Mouse (Mus musculus) T-cell, adult 66 days (primary cell): ENCODE measurements around the gene Defb19. TPM values are rescaled to one million over a fixed set of nuclear protein-coding genes. Genes with fewer than 3 reads are reported as not detected.

ENCODE experiments used
- total RNA-seq, 2 experiments: library from RNA; stranded (reverse); gene quantifications; 3 replicates in 1 of 2; 4 replicates in 1 of 2; pipeline ENCODE4 v1.2.4; 2023

Gene Defb19
- total RNA-seq = not detected

DNA sequence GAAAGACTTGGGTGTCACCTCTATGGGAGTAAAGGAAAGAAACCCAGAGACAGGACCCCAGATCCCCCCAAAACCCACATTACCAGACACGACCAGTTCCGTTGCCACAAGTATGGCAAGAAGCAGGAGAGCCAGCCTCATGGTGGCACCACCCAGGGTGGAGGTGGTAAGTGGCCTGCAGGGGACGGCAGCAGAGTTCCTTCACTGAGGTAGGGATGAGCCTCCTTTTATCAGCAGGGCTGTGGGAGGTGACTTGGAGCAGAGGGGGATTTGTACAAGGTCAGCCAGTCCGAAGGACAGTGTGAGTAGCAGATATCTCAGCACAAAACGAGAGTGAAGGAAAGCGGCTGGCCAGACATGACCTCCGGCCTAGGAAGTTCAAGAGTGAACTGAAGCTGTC is at the start of gene Defb19:
Gene Defb19 (minus strand): TSS at position 206 of the 400 bp plus-strand sequence.

DNA sequence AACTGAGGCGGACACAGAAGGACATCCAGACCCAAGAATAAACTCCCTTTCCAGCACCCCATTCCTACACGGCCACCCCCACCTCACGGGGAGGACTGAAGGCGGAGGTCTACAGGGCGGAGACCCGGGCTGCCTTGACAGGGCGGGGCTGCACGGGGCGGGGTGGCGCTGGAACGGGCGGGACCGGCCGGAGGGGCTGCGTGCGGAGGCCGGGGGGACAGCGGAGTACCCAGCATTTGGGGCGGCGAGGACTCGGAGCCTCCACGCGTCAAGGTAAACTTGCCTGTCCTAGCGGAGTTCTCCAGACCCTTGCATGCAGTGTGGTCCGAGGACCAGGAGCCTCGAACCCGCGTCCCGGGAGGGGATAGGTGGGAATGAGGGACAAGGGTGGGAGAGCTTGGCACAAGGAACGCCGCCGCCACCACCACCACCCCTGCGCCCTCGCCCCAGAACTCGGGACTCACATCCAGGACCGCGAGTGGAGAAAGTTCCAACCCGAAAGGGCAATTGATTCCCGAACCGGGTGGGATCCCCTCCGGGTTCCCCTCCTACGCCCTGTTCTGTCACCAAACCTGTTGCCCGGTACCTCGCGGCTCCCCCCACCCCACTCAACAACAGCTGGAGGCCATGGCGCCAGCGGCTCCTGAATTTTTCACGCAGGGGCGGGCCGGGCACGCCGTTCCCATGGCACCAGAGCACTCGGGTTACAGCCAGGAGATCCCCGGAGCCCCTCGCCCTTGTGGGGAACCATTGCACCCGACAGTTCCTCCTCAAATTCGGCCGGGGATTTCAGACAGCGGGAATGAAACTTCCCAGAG is 46.9 kb upstream of the Defb19 start, which contains the start of gene Rem1:
Gene Rem1 (plus strand): TSS at position 178 of the 818 bp plus-strand sequence.

DNA sequence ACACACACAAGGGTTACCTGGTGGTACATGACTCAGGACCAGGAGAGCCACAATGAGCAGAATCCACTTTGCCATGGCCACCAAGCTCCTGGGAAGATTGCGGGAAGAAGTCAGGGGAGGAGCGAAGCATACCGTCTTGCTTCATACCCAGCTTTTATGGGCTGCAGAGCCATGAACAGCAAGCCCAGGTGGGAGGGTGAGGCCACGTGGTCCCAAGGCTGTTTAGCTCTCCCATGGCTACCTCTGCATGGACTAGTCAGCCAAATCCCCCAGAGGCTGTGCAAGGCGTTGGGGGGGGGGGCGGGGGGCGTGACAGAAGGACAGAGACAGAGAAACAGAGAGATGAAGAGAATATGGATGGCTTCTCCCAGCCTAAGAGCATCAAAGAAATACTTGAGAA is 42.8 kb upstream of the Defb19 start, which contains the start of gene Defb25:
Gene Defb25 (minus strand): TSS at position 101 of the 400 bp plus-strand sequence.

DNA sequence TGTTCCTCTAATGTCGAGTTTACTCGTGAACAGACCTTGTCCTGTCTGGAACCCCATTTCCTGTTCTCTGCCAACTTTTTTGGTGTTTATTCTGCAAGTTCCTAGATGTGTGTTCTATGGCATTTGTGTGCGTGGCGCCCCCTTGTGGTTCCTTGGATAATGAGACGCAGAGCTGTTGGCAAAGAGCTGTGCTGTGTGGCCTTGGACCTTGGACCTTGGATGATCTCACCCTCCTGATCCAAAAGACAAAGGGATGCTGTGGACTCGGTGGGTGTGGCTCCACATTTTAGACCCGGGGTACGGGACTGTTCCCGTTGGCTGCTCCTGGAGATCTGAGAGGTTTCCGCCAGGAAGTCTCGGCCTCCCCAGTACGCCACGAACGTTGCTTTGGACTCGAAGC is 23.9 kb upstream of the Defb19 start, which contains the start of gene Defb36:
Gene Defb36 (plus strand): TSS at position 271 of the 400 bp plus-strand sequence.

DNA sequence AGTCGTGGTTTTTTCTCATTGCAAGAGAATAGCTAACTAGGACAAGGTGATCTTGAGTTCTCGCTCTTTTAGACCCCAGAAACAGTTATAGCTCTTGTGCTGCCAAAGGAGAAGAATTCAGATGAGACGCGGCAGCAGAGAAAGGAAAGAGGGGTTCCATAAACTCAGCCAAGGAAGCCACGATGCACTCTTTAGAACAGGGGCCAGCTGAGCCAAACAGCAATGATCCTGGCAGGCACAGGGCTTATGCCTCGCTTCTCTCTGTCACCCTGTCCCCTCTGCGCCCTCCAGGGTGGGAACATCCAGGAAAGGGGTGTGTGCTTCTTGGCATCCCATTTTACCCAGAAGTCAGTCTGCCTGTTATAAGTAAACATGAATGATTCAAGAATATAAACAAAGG is 19.2 kb upstream of the Defb19 start, which contains the start of gene Defb45:
Gene Defb45 (minus strand): TSS at position 101 of the 400 bp plus-strand sequence.

DNA sequence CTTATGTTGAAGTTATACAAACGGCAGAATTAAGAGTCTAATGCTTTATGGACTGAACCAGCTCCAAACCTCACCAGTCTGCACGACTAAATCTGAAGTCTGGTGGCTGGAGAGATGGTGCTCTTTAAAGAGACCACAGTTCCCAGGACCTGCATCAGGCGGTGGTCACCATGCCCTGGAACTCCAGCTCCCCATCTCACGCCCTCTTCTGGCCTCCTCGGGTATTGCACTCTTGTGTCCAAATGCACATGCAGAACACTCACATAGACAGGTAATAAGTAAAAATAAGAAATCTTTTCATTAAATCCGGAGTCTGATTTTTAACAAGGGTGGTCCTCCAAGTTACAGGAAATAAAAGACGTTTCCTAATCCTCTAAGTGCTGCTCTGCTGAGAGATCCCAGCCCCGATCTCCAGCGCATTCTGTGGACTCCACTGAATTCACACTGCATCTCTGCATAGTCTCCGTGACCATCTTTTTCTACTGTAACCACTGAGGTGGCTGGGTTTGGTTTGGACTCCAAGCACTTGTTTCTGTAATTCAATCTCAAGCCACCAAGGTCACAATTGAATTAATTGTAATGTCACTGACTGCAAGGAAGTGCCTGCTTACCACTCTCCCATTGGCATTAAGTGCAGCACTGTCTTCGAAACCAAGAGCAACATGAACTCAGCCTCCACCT is 7.9 kb downstream of the Defb19 start, which contains the start of gene Defb21:
Gene Defb21 (plus strand): TSS at position 631 of the 681 bp plus-strand sequence.

DNA sequence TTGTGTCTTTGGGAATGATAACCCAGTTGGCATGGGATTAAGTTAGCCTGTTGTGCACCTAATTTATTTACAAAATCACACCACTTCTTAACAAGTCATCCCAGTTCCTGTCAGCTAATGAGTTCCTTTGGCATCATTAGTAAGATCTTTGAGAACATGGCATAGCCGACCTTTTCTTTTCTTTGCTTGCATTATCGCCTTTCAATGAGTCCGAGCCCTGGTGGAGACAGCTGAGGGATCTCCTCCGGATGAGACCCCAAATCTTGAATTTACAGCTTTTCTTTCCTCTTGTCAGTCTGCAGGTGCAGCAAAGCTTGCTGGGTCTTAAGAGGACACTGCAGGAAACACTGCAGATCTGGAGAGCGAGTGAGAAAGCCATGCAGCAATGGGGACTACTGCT is 11.1 kb downstream of the Defb19 start, which contains the start of gene Gm17416:
Gene Gm17416 (plus strand): TSS at position 301 of the 400 bp plus-strand sequence.

DNA sequence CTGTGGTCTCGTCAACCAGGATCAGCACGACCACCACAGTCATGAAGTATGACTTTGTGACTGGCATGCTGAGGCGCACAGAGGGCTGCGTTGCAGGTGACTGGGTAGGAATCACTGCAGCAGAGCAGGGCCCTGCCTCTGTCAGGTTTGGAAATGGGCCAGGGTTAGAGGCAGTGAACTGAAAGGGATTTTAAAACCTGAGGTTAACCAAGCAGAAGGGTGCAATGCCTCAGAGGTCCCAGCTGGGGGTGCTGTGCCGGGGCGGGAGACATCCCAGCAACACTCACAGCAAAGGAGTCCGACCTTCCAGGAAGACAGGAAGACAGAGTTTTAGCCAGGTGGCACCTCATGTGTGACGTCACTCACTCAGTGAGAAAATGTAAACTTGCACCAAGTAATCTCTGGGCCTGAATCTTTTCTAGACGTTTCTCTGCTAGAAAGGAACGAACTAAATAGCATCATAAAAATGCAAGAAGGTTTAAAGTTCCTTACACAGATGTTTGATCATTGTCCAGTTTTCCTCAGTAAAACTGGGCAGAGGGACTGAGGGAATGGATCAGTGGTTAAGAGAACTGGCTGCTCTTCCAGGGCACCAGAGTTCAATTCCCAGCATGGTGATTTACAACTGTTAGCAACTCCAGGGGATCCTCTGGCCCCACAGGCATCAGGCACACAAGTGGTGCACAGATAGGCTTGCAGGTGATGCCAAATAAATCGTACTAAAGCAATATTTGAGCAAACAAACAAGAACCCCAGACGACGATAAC is 40.0 kb downstream of the Defb19 start, which contains the start of gene Defb29:
Gene Defb29 (minus strand): TSS at position 155 of the 767 bp plus-strand sequence.

Other genes starting within 250 kb of the Defb19 start
- gene Rbck1, start 247.7 kb downstream of the Defb19 start, total RNA-seq = 100 to 1,000 TPM; 263 to 264 TPM
- 10 to 100 TPM; 13.8 to 16.6 TPM for gene Trib3, start 236.3 kb downstream of the Defb19 start, total RNA-seq
- not detected for gene Nrsn2, start 203.7 kb downstream of the Defb19 start, total RNA-seq
- gene Sox12, start 182.2 kb downstream of the Defb19 start, total RNA-seq = under 1 TPM; 0.62 to 0.64 TPM
- 1 to 10 TPM; 2.0 to 2.3 TPM for gene Zcchc3, start 165.3 kb downstream of the Defb19 start, total RNA-seq
- under 1 TPM in 1 of 2 experiments, not detected in 1; 0.38 TPM for gene 6820408C15Rik, start 164.7 kb downstream of the Defb19 start, total RNA-seq
- not detected for gene Defb23, start 115.7 kb downstream of the Defb19 start, total RNA-seq
- gene Defb20, start 103.2 kb downstream of the Defb19 start, total RNA-seq = not detected
- not detected for gene Defb22, start 90.2 kb downstream of the Defb19 start, total RNA-seq
- gene Defb26, start 68.6 kb downstream of the Defb19 start, total RNA-seq = not detected
- not detected for gene Defb28, start 62.1 kb downstream of the Defb19 start, total RNA-seq
- gene Defb29, start 40.2 kb downstream of the Defb19 start, total RNA-seq = not detected
- not detected for gene Gm17416, start 11.0 kb downstream of the Defb19 start, total RNA-seq
- not detected for gene Defb21, start 7.6 kb downstream of the Defb19 start, total RNA-seq
- gene Defb45, start 19.1 kb upstream of the Defb19 start, total RNA-seq = not detected
- not detected for gene Defb36, start 24.0 kb upstream of the Defb19 start, total RNA-seq
- not detected for gene Defb25, start 42.7 kb upstream of the Defb19 start, total RNA-seq
- not detected for gene Rem1, start 46.6 kb upstream of the Defb19 start, total RNA-seq
- gene H13, start 89.1 kb upstream of the Defb19 start, total RNA-seq = 100 to 1,000 TPM; 161 to 185 TPM
- gene Mcts2, start 106.7 kb upstream of the Defb19 start, total RNA-seq = 10 to 100 TPM; 37.7 to 40.0 TPM
- gene Id1, start 155.9 kb upstream of the Defb19 start, total RNA-seq = 1 to 10 TPM; 1.2 to 4.1 TPM
- gene Cox4i2, start 173.9 kb upstream of the Defb19 start, total RNA-seq = not detected